In the genomic region with DNA sequence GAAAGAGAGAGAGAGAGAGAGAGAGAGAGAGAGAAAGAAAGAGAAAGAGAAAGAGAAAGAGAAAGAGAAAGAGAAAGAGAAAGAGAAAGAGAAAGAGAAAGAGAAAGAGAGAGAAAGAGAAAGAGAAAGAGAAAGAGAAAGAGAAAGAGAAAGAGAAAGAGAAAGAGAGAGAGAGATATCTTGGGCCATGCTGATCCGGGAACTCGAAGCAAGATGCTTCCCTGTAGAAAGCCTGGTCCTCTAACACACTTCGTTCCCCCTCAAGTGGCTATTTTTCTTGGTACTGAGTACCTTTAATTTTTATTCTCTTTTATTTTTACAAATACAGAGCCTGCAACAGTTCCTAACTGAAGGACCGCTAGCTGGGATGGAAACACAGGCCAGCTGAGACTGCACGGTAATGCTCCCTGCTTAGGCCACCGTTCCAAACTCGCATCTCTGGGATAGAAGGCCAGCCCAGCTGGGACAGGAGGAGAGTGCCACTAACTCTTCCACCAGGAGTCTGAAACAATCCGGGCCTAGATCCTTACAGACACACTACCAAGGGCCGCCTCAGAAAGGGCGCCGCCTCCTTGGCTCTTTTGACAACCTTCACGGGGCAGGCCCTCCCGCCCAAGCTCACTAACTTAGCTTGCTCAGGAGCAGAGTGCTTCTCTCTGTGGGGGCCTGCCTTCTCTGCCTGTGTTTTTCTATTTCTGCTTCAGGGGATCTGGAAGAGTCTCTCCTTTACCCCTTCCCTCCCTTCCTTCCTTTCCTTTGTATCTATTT, we compare ENCODE assay signal across 8 mouse cellular contexts. TPM values are rescaled to one million over a fixed set of nuclear protein-coding genes. Genes with fewer than 3 reads are reported as not detected.
DNase-seq lines count a peak whose midpoint lies in the region; ATAC-seq and TF ChIP-seq lines count a peak whose summit lies in the region.

No protein-coding gene starts in this region.

- ATAC-seq in forebrain, embryonic 15.5 days (replicated peaks), result 0 out of 2 replicates have a peak, but pooled peaks have one; percentile 23
- ATAC-seq in limb, embryonic 12.5 days (ENCODE audit: insufficient number of reproducible peaks, insufficient read depth, low FRiP score, low TSS enrichment, low read depth), result no peak
- no peak for ATAC-seq in liver, postnatal 0 days

- peak; percentile 35 for DNase-seq in adrenal gland, postnatal 14 days
- no peak for DNase-seq in adrenal gland, adult 2 months
- no peak for DNase-seq in CH12.LX (ENCODE audit: extremely low read depth)
- DNase-seq in liver, postnatal 0 days, result no peak
- DNase-seq in thymus, postnatal 4 days, result no peak
- DNase-seq in layer of hippocampus, adult 2 months (ENCODE audit: low spot score in 2 of 2), result no peak

- H3K79me2 ChIP-seq in CH12.LX (replicated peaks; ENCODE audit: control insufficient read depth, extremely low read depth, insufficient read depth, poor library complexity, severe bottlenecking), result peaks cover 22% of the 10 kb centered on the region; the same call in 1 of the 2 replicates

- 28% methylated on average over 13 of the region's 13 CpGs for WGBS in forebrain, embryonic 15.5 days
- 25% methylated on average over 13 of the region's 13 CpGs for WGBS in limb, embryonic 12.5 days
- 86% methylated on average over 13 of the region's 13 CpGs for WGBS in liver, postnatal 0 days (ENCODE audit: insufficient replicate concordance)

- peaks cover 23 to 64% of the 10 kb centered on the region in 2 experiments for H3K36me3 ChIP-seq in CH12.LX (replicated peaks in 1 of 2; ENCODE audit: control insufficient read depth in 1 of 2, insufficient read depth in 1 of 2, low read length in 1 of 2)
- H3K36me3 ChIP-seq in forebrain, embryonic 15.5 days, result no peaks in the 10 kb centered on the region
- H3K36me3 ChIP-seq in limb, embryonic 12.5 days, result peaks cover 15% of the 10 kb centered on the region; the same call in 1 of the 2 replicates
- H3K36me3 ChIP-seq in liver, postnatal 0 days (replicated peaks; ENCODE audit: insufficient read depth, low read length), result no peaks in the 10 kb centered on the region; the same call in 1 of the 2 replicates

- H3K4me3 ChIP-seq in CH12.LX (replicated peaks in 1 of 3; ENCODE audit: low read depth in 2 of 3, low read length in 2 of 3, poor library complexity in 1 of 3), result no peak overlapping the region
- no peak overlapping the region for H3K4me3 ChIP-seq in forebrain, embryonic 15.5 days
- H3K4me3 ChIP-seq in limb, embryonic 12.5 days (replicated peaks), result no peak overlapping the region
- no peak overlapping the region for H3K4me3 ChIP-seq in liver, postnatal 0 days (ENCODE audit: low read depth, low read length)
- H3K4me3 ChIP-seq in layer of hippocampus, adult 2 months, result no peak overlapping the region

- no peak overlapping the region for H3K9ac ChIP-seq in CH12.LX (ENCODE audit: insufficient read depth, low read depth)
- H3K9ac ChIP-seq in forebrain, embryonic 15.5 days (replicated peaks), result no peak overlapping the region
- peak overlapping the region; percentile 24 for H3K9ac ChIP-seq in limb, embryonic 12.5 days (replicated peaks)
- H3K9ac ChIP-seq in liver, postnatal 0 days (replicated peaks), result no peak overlapping the region

- H3K27ac ChIP-seq in CH12.LX (ENCODE audit: insufficient read depth, low read depth), result peak overlapping the region; percentile 24
- peak overlapping the region; percentile 64 for H3K27ac ChIP-seq in forebrain, embryonic 15.5 days (replicated peaks)
- H3K27ac ChIP-seq in limb, embryonic 12.5 days, result peak overlapping the region; percentile 80; the same call in 1 of the 2 replicates
- H3K27ac ChIP-seq in liver, postnatal 0 days (ENCODE audit: low read depth), result no peak overlapping the region
- no peak overlapping the region for H3K27ac ChIP-seq in layer of hippocampus, adult 2 months

- H3K9me3 ChIP-seq in CH12.LX (replicated peaks; ENCODE audit: low read length), result no peaks in the 10 kb centered on the region
- H3K9me3 ChIP-seq in forebrain, embryonic 15.5 days, result no peaks in the 10 kb centered on the region
- no peaks in the 10 kb centered on the region for H3K9me3 ChIP-seq in limb, embryonic 12.5 days
- no peaks in the 10 kb centered on the region for H3K9me3 ChIP-seq in liver, postnatal 0 days (ENCODE audit: low read length)

- no peak for TF ChIP-seq EP300 in CH12.LX (IDR thresholded peaks at IDR 0.05; ENCODE audit: low read length)
- TF ChIP-seq EP300 in liver, postnatal 0 days (IDR thresholded peaks at IDR 0.05; ENCODE audit: low read depth), result no peak

- no peak overlapping the region for H3K4me2 ChIP-seq in CH12.LX (ENCODE audit: insufficient read depth, low read depth, poor library complexity, severe bottlenecking)
- no peak overlapping the region for H3K4me2 ChIP-seq in forebrain, embryonic 15.5 days (replicated peaks)
- H3K4me2 ChIP-seq in limb, embryonic 12.5 days, result peak overlapping the region; percentile 41
- no peak overlapping the region for H3K4me2 ChIP-seq in liver, postnatal 0 days (ENCODE audit: low read depth, low read length)

- no peak for TF ChIP-seq RAD21 in CH12.LX (IDR thresholded peaks at IDR 0.05; ENCODE audit: low read depth, low read length)

- TF ChIP-seq POLR2A in CH12.LX (IDR thresholded peaks at IDR 0.05; ENCODE audit: low read depth, low read length), result no peak

- no peaks in the 10 kb centered on the region for H3K27me3 ChIP-seq in CH12.LX (replicated peaks)
- no peaks in the 10 kb centered on the region for H3K27me3 ChIP-seq in forebrain, embryonic 15.5 days
- no peaks in the 10 kb centered on the region; the same call in 1 of the 2 replicates for H3K27me3 ChIP-seq in limb, embryonic 12.5 days
- no peaks in the 10 kb centered on the region for H3K27me3 ChIP-seq in liver, postnatal 0 days (ENCODE audit: insufficient read depth, low read length)

- dilution Hi-C loops in CH12.LX (cut with MboI; ENCODE audit: extremely low pct_ligation_motif_present, extremely low pct_unique_long_range_greater_than_20kb, low sequenced_read_pairs), result no loop called here

- TF ChIP-seq CTCF in CH12.LX (conservative IDR thresholded peaks at IDR 0.05 in 1 of 2, IDR thresholded peaks at IDR 0.05 in 1 of 2; ENCODE audit: low read depth in 2 of 2, low read length in 2 of 2), result no peak
- no peak for TF ChIP-seq CTCF in liver, postnatal 0 days (IDR thresholded peaks at IDR 0.05; ENCODE audit: low read depth)
- no peak for TF ChIP-seq CTCF in layer of hippocampus, adult 2 months (conservative IDR thresholded peaks at IDR 0.05)

- peaks cover 25 to 67% of the 10 kb centered on the region in 2 experiments for H3K4me1 ChIP-seq in CH12.LX (ENCODE audit: control insufficient read depth in 1 of 2, insufficient read depth in 2 of 2)
- peaks cover 78% of the 10 kb centered on the region for H3K4me1 ChIP-seq in forebrain, embryonic 15.5 days
- peaks cover 94% of the 10 kb centered on the region for H3K4me1 ChIP-seq in limb, embryonic 12.5 days (replicated peaks)
- H3K4me1 ChIP-seq in liver, postnatal 0 days (ENCODE audit: insufficient read depth), result peaks cover 11% of the 10 kb centered on the region

- in situ Hi-C loops in CH12.LX (cut with MboI; ENCODE audit: low pct_ligation_motif_present, low pct_unique_long_range_greater_than_20kb, low sequenced_read_pairs), result no loop called here

TF ChIP-seq in CH12.LX, 34 proteins besides CTCF, POLR2A, EP300 and RAD21:
- no peak for TF ChIP-seq ELF1 (IDR thresholded peaks at IDR 0.05; ENCODE audit: low read depth, low read length)
- TF ChIP-seq ETS1 (conservative IDR thresholded peaks at IDR 0.05; ENCODE audit: low read depth, low read length), result peak; percentile 94
- 0 out of 2 replicates have a peak, but pooled peaks have one; percentile 8 for TF ChIP-seq IRF4 (IDR thresholded peaks at IDR 0.05; ENCODE audit: low read depth, low read length)
TF ChIP-seq in CH12.LX: peak in this region for 2.

RNA-seq across cellular contexts. Expression of a gene that starts 25.1 kb away (rescaled TPM):
- total RNA-seq in adrenal gland, postnatal 14 days (2021), result 181 and 193 TPM in 2 replicates
- total RNA-seq in adrenal gland, adult 2 months (2021), result 100 to 1,000 TPM; 205 to 214 TPM
- polyA plus RNA-seq in adrenal gland, adult 2 months (2012; rRNA removed), result 39.1 and 40.3 TPM in 2 replicates
- 46.3 and 52.6 TPM in 2 replicates for total RNA-seq in CH12.LX (2012; rRNA removed)
- 73.1 and 76.2 TPM in 2 replicates for total RNA-seq in CH12.LX (2014; rRNA removed)
- polyA plus RNA-seq in CH12.LX (2012; ENCODE audit: insufficient read length, low read depth), result 33.7 and 40.3 TPM in 2 replicates
- 25.3 and 27.1 TPM in 2 replicates for polyA plus RNA-seq in forebrain, embryonic 15.5 days (2015; fragmentation: Nextera tagmentation; extraction: Ambion mirVana)
- 16.8 and 24.0 TPM in 2 replicates for polyA plus RNA-seq in limb, embryonic 12.5 days (2016; fragmentation: Nextera tagmentation; extraction: Ambion mirVana)
- 3.4 and 3.7 TPM in 2 replicates for polyA plus RNA-seq in liver, postnatal 0 days (2015; fragmentation: Nextera tagmentation; extraction: Ambion mirVana)
- 100 to 1,000 TPM; 103 to 114 TPM for total RNA-seq in layer of hippocampus, adult 2 months (2021)

Comparison
In these comparisons a context has a peak if more than half of its experiments do, and no peak if none do; other contexts are left out.
1. H3K27ac ChIP-seq: peak in CH12.LX (single experiment), forebrain, embryonic 15.5 days (single experiment) and limb, embryonic 12.5 days (single experiment); none in liver, postnatal 0 days (single experiment) and layer of hippocampus, adult 2 months (single experiment).